Mouse (Mus musculus) C2C12 (cell line): ENCODE measurements around the gene Maats1. TPM values are rescaled to one million over a fixed set of nuclear protein-coding genes. Genes with fewer than 3 reads are reported as not detected.
A peak's percentile ranks its signal among the peaks of the same experiment; 100 is the strongest.

ENCODE experiments used
- H3K27me3 ChIP-seq: one replicate; pipeline ENCODE4 v1.6.1; 2011; ENCODE audit not compliant: control insufficient read depth, insufficient read depth, insufficient read length
- H3K36me3 ChIP-seq: one replicate; pipeline ENCODE4 v1.6.1; 2011; ENCODE audit not compliant: control insufficient read depth, insufficient read depth
- H3K4me3 ChIP-seq: one replicate; pipeline ENCODE4 v1.5.1; 2011; ENCODE audit warnings: mild to moderate bottlenecking, control low read depth; ENCODE audit not compliant: poor library complexity, insufficient read depth, severe bottlenecking
- H3K79me2 ChIP-seq: one replicate; pipeline ENCODE4 v1.6.1; 2011; ENCODE audit not compliant: control insufficient read depth, insufficient read depth
- H3K79me3 ChIP-seq: one replicate; pipeline ENCODE4 v1.6.1; 2011; ENCODE audit warnings: low read depth, control low read depth
- H3ac ChIP-seq: one replicate; pipeline ENCODE3; 2011; ENCODE audit warnings: low read depth; ENCODE audit not compliant: control insufficient read depth, insufficient read length
- CEBPB ChIP-seq: IDR thresholded peaks from one replicate; pipeline ENCODE4 v1.6.1; 2011; ENCODE audit warnings: low read depth, mild to moderate bottlenecking, control low read depth, moderate library complexity
- CTCF ChIP-seq: IDR thresholded peaks from one replicate; pipeline ENCODE4 v1.5.1; 2011; ENCODE audit not compliant: control insufficient read depth, insufficient read depth, insufficient read length
- FOSL1 ChIP-seq: IDR thresholded peaks from one replicate; pipeline ENCODE4 v1.8.0; 2011; ENCODE audit warnings: mild to moderate bottlenecking, low read length; ENCODE audit not compliant: poor library complexity, insufficient read depth, severe bottlenecking
- MAX ChIP-seq: IDR thresholded peaks from one replicate; pipeline ENCODE4 v1.6.1; 2011; ENCODE audit warnings: mild to moderate bottlenecking, control low read depth
- MYOD1 ChIP-seq: IDR thresholded peaks from one replicate; pipeline ENCODE4 v1.6.1; 2011; ENCODE audit warnings: low read depth; ENCODE audit not compliant: control insufficient read depth, insufficient read length
- MYOG ChIP-seq: IDR thresholded peaks from one replicate; pipeline ENCODE4 v1.6.1; 2011; ENCODE audit not compliant: control insufficient read depth, insufficient read length; ENCODE audit errors: extremely low read depth
- USF1 ChIP-seq: IDR thresholded peaks from one replicate; pipeline ENCODE4 v1.6.1; 2011; ENCODE audit warnings: low read depth, mild to moderate bottlenecking, control low read depth, moderate library complexity
- polyA plus RNA-seq: library from polyadenylated mRNA; unstranded; fragments of >200 nt; fragmentation: generic; extraction: Trizol; gene quantifications from one replicate; pipeline ENCODE4 v1.2.1, GENCODE M21; 2012; ENCODE audit warnings: missing spikeins

The Maats1 gene
- polyA plus RNA-seq, 1 experiment, result 0.61 TPM

- H3K36me3 ChIP-seq, result no peaks in the 10 kb centered on the region
- H3K79me2 ChIP-seq, result no peaks in the 10 kb centered on the region
- H3K79me3 ChIP-seq, result no peaks in the 10 kb centered on the region
- H3K27me3 ChIP-seq, result no peaks in the 10 kb centered on the region
- H3K4me3 ChIP-seq, result no peak overlapping the region
- H3ac ChIP-seq, result no peak overlapping the region
- TF ChIP-seq MYOD1, result no peak
- no peak for TF ChIP-seq CEBPB
- no peak for TF ChIP-seq USF1
- no peak for TF ChIP-seq CTCF
- no peak for TF ChIP-seq FOSL1
- TF ChIP-seq MAX, result no peak
- no peak for TF ChIP-seq MYOG
These were observed 43.8 kb upstream of the Maats1 start for GRCm38 (mm10) chr16:38385700-38386099.

GRCm38 (mm10) chr16:38385184-38385634, 43.3 kb upstream of the Maats1 start:
- H3K4me3 ChIP-seq, result no peak overlapping the region
- no peaks in the 10 kb centered on the region for H3K79me3 ChIP-seq
- H3K27me3 ChIP-seq, result no peaks in the 10 kb centered on the region
- no peak for TF ChIP-seq CEBPB
- TF ChIP-seq MYOD1, result no peak
- TF ChIP-seq MAX, result no peak
- TF ChIP-seq USF1, result no peak
- TF ChIP-seq FOSL1, result no peak
- TF ChIP-seq CTCF, result no peak
- H3K79me2 ChIP-seq, result no peaks in the 10 kb centered on the region
- H3ac ChIP-seq, result no peak overlapping the region
- no peaks in the 10 kb centered on the region for H3K36me3 ChIP-seq

GRCm38 (mm10) chr16:38383683-38384082, 41.7 kb upstream of the Maats1 start:
- H3K79me2 ChIP-seq, result no peaks in the 10 kb centered on the region
- H3ac ChIP-seq, result no peak overlapping the region
- H3K4me3 ChIP-seq, result no peak overlapping the region
- TF ChIP-seq FOSL1, result no peak
- no peak for TF ChIP-seq MAX
- TF ChIP-seq CTCF, result no peak
- no peak for TF ChIP-seq MYOD1
- no peak for TF ChIP-seq USF1
- TF ChIP-seq MYOG, result no peak
- TF ChIP-seq CEBPB, result no peak
- no peaks in the 10 kb centered on the region for H3K36me3 ChIP-seq
- H3K27me3 ChIP-seq, result no peaks in the 10 kb centered on the region
- H3K79me3 ChIP-seq, result no peaks in the 10 kb centered on the region

GRCm38 (mm10) chr16:38379926-38380325, 38.0 kb upstream of the Maats1 start:
- H3K27me3 ChIP-seq, result no peaks in the 10 kb centered on the region
- H3K36me3 ChIP-seq, result no peaks in the 10 kb centered on the region
- H3ac ChIP-seq, result no peak overlapping the region
- no peak overlapping the region for H3K4me3 ChIP-seq
- no peaks in the 10 kb centered on the region for H3K79me3 ChIP-seq
- no peaks in the 10 kb centered on the region for H3K79me2 ChIP-seq
- TF ChIP-seq FOSL1, result no peak
- TF ChIP-seq CEBPB, result no peak
- no peak for TF ChIP-seq MYOG
- TF ChIP-seq CTCF, result no peak
- no peak for TF ChIP-seq MYOD1
- no peak for TF ChIP-seq MAX
- no peak for TF ChIP-seq USF1

GRCm38 (mm10) chr16:38379493-38379892, 37.5 kb upstream of the Maats1 start:
- no peak for TF ChIP-seq FOSL1
- no peak for TF ChIP-seq MYOD1
- TF ChIP-seq MYOG, result no peak
- H3ac ChIP-seq, result no peak overlapping the region
- no peaks in the 10 kb centered on the region for H3K79me2 ChIP-seq
- no peaks in the 10 kb centered on the region for H3K27me3 ChIP-seq
- H3K36me3 ChIP-seq, result no peaks in the 10 kb centered on the region
- H3K79me3 ChIP-seq, result no peaks in the 10 kb centered on the region
- no peak overlapping the region for H3K4me3 ChIP-seq

- H3K79me3 ChIP-seq, result no peaks in the 10 kb centered on the region
- no peak overlapping the region for H3ac ChIP-seq
- H3K36me3 ChIP-seq, result no peaks in the 10 kb centered on the region
- no peak overlapping the region for H3K4me3 ChIP-seq
- H3K27me3 ChIP-seq, result no peaks in the 10 kb centered on the region
- TF ChIP-seq MAX (no peak), FOSL1 (no peak), CEBPB (no peak), MYOD1 (peak; percentile 53), USF1 (no peak), CTCF (no peak), MYOG (no peak)
- H3K79me2 ChIP-seq, result no peaks in the 10 kb centered on the region
These were observed 37.1 kb upstream of the Maats1 start for GRCm38 (mm10) chr16:38379088-38379487.
